Mouse (Mus musculus): ENCODE results near the gene Gm13178.

Gene Gm13178

DNA sequence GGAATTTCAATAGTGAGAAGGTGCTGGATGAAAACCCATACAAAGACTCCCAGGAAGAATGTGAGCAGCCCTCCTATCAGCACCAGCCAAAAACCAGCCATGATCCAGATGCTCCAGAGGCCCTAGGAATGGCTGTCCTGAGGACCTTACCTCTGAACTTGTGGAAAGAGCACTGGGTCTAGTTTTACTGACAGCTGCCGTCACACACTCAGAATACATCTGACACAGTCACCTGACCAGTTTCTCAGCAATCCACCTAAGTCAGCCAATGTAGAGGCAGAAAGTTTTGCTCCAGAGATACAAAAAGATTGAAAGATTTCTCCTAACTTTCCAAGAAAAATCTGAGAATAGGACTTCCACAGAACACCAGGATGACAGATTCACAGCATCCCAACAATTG lies at the start of gene Gm13178:
Gm13178 (minus strand) TSS at position 101 of the 400 bp plus-strand sequence.
- no peak for DNase-seq (ENCODE audit: low spot score in 2 of 2)

DNA sequence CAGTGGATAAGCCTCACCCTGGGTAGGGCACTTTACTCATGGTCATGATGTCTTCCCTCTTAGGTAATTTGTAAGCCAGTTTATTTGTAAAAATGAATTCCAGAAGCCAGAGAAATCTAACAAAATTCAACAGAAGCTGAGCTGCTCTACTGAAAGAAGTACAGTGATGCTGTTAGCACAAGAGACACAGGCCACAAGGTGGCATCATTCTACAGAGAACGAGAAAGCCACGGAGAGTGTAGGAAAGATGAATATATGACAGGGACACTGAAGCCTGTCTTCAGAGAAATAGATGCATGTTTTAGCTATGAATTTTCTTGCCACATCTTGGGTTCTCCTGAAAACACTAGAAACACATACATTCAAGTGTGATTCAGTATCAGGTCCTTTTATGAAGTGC lies 44.5 kb upstream of the Gm13178 start:
- DNase-seq (ENCODE audit: low spot score in 2 of 2) = peak in 1 of 2 experiments; percentile 20

DNA sequence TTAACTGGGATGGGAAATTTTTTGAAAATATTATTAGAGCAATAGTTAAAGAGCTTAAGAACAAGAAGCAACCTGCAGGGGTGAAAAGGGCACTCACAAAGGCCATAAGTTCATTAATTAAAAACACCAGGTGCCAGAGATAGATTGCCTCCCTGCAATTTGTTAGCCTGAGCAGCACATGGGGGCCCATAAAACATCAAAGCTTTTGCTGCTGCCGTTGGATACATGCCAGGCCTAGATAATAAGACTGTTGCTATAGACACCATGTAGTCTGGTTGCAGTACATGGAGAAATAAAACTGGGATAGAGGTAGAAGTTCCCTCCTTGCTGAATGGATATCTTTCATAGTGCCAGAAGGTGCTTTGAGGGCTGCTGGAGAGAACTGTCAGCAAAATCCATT lies 27.9 kb upstream of the Gm13178 start:
- DNase-seq (ENCODE audit: low spot score in 2 of 2) = no peak

DNA sequence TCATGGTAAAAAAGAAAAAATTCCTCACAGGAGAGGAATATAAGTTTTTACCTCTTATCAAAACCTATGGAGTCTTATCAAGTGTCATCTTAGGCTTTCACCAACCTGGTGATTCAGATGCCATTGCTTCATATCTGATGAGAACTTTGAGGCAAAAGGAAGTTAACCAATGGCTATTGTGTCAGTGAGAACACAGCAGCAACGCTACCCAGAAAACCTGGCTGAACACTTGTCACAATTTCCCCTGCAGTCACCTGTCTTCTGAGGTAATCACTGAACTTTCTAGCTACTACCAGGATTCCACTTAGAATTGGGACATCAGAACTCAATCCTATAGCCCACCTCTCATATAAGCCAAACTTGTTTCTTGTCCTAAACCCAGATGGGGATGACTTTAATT lies 1.5 kb downstream of the Gm13178 start:
- no peak for DNase-seq (ENCODE audit: low spot score in 2 of 2)

DNA sequence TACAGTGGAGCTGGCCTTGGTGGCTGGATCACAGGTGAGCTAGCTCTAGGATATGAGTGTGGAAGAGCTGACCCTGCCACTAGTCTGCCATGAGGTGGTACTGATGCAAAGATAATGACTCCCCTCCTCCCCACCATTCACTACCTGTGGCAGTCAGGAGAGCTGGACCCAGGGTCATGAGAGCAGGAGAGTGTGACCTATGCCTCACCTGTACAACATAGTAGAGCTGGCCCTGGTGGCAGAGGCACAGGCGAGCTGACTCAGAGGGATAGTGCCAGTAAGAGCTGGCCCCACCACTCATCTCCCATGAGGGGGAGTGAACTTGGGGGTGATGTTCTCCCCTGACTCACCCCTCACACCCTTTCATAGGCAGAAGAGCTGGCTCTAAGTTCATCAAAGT lies 2.9 kb downstream of the Gm13178 start:
- no peak for DNase-seq (ENCODE audit: low spot score in 2 of 2)

DNA sequence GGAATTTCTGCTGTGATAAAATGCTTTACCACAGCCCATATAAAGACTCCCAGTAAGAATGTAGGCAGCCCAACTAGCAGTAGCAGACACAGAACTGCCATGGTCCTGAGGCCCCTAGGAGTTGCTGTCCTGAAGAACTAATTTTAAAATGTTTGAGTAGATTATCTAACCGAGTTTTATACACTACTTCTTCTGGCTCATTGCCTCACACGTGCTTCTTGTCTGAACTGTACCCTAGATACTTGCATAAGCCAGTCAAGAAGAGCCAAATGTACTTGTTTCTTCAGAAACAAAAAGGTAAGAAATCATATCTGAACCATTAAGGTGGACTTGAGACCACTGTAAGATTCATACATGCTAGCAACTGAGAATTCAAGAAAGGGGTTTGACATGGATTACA lies 34.9 kb downstream of the Gm13178 start, which contains the start of gene Gm436:
Gm436 (minus strand) TSS at position 101 of the 400 bp plus-strand sequence.
- DNase-seq (ENCODE audit: low spot score in 2 of 2) = no peak
